Mouse (Mus musculus): Measurements from ENCODE around the gene Mrps16. TPM values are rescaled to one million over a fixed set of nuclear protein-coding genes. Genes with fewer than 3 reads are reported as not detected.

Gene Mrps16
- total RNA-seq (2021) = 100 to 1,000 TPM in 1 of 2 experiments, 10 to 100 TPM in 1; 93.8 to 101 TPM
- long read RNA-seq, experiment 1, transcript Mrps16-202 (3 exons, 801 nt) = minor isoform, 7 of 165 reads
- long read RNA-seq, experiment 1, transcript Mrps16-201 (3 exons, 2,572 nt) = major isoform, 116 of 165 reads
- long read RNA-seq, experiment 1, partial matches to known transcripts = 9 of 165 reads
- long read RNA-seq, experiment 1, other reads (novel, unspliced or antisense) = 33 of 165 reads
- long read RNA-seq, experiment 2, transcript Mrps16-201 (3 exons, 2,572 nt) = major isoform, 86 of 105 reads
- long read RNA-seq, experiment 2, partial matches to known transcripts = 14 of 105 reads
- long read RNA-seq, experiment 2, other reads (novel, unspliced or antisense) = 1 of 105 reads

GRCm38 (mm10) chr14:20393205-20393913 is at the start of gene Mrps16:
Gene Mrps16 (minus strand): TSS chr14:20393634.
- peak; percentile 96 for DNase-seq

DNA sequence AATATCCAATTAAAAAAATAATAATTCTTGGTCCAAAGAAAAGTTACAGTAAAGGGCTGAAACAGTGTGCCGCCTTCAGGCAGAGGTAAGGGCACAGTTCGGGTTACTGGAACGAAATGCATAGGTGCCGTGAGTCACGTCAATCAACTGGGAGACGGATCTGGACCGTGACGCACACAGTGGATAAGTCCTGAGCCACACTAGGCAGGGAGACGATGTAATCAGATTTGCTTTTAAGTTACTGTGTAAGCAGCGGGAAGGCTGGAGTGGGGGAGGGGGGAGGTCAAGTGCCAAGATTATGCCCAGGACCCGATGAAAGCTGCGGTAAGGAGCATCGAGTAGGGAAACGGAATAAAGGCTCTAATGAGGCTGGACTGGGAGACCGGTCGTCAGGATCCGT is 48.8 kb upstream of the Mrps16 start:
- DNase-seq = peak; percentile 9

DNA sequence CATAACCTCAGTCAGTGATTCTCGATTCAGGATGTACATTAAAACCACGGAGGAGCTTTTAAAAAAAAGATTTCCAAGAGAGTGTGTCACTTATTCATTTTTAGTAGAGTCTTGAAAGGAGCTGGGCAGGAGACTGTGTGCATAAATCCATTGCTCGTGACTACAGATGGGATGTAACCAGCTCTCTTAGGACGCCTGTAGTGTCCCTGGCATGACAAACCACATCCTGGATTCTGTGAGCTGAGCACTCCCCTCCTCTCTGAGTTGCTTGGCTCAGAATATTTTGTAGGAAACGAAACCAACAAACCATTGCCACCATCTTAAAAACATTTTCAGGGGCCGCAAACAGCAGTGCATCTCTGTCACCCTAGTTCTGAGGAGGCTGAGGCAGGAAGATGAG is 43.5 kb upstream of the Mrps16 start:
- no peak for DNase-seq

GRCm38 (mm10) chr14:20432420-20432819 is 39.0 kb upstream of the Mrps16 start:
- DNase-seq = no peak

DNA sequence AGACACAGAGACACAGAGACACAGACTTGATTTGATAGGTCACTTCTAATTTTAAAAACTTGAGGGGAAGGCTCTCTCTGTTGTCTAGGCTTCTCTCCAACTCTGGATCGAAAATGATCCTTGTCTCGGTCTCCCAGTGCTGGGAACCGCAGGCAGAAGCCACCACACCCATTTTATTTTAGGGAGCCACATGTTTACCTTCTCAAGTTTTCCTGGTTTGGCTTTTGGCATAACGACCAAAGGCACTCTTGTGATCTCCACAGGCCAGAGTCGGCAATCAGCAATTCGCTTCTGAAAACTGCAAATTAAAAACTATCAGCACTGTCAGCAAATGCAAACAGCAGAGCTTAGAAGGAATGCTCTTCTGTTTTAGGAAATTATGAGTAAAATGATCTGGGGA is 38.3 kb upstream of the Mrps16 start:
- DNase-seq = no peak

DNA sequence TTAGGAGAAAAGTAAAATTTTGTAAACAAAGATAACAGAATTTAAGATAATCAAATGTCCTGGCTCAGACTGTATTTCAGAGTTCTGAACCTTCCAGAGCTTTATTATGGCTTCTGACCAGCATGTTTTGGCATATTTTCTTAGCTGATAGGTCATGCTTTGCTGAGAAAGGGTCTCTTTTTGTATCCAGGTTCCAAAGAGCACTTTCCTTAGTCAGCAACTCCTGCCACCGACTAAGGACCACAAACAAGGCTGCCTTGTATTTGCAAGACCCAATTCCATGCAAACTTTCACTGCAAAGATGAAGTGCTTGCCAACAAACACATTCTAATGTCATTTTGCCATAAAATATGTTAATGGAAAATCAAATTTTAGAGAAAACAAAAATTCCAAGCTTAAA is 36.4 kb upstream of the Mrps16 start:
- DNase-seq = no peak

DNA sequence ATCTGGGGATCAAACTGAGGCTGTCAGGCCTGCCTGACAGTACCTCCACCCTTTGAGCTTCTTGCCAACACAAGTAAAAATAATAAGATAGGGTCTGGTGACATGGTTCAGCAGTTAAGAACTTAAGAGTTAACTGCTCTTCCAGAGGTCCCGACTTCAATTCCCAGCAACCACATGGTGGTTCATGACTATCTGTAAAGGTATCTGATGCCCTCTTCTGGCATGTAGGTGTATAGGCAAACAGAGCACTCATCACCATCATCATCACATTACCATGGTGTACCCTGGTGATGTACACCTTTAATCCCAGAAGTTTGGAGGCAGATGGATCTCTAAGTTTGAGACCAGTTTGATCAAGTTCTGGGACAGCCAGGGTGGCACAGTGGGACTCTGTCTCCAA is 35.2 kb upstream of the Mrps16 start:
- DNase-seq = no peak

- no peak for DNase-seq
Measured at GRCm38 (mm10) chr14:20423046-20423445, 29.6 kb upstream of the Mrps16 start.

GRCm38 (mm10) chr14:20422257-20422656 is 28.8 kb upstream of the Mrps16 start:
- DNase-seq = peak; percentile 6

DNA sequence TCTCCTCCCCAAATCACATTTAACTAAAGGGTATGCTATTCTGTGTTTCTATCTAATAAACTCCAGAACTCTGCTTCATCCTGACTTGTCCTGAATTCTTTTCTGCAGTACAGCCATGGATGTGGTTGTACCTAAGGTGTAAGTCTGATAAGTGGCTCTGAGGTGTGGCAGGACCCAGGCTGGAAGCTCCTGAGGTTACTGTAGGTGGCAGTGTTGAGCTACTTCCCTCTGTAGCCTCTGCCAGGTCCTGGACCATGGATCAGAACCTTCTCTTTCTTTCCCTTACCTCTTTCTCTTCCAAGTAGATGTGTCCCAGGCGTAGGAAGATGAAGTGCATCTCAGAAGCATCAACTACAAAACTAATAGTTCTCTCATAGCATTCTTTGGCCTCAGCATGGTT is 6.6 kb upstream of the Mrps16 start:
- peak; percentile 58 for DNase-seq

DNA sequence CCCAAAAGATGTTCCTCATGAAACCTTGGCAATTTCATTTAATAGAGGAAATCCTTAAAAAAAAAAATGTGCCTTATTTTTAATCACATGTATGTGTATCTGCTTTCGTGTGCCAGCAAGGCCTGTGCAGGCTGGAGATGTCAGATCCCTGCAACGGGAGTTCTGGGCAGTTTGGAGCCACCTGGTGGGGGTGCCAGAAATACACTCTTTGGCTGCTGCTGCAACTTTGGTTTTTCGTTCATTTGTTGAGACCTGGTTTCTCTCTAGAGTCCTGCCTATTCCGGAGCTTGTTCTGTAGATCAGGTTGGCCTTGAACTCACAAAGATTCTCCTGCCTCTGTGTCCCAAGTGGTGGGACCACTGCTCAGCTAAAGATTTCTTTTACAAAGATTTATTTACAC is 5.4 kb upstream of the Mrps16 start:
- peak; percentile 68 for DNase-seq

GRCm38 (mm10) chr14:20397220-20397619 is 3.8 kb upstream of the Mrps16 start:
- DNase-seq = peak; percentile 41

DNA sequence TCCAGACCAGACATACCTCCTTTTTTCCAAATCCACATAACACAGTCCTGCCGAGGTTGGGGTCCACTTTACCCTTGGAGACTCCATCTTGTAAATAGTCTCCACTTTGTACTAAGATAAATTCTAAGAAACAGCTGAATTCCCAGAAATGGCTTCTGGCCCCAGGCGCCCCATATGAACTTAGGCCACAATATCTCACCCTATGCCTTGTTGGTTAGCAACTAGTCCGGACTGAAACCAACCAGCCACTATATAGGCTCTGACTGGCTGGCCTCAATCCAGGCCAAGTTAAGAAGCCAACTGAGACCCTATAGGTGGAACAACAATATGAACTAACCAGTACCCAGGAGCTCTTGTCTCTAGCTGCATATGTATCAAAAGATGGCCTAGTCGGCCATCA is 1.1 kb downstream of the Mrps16 start:
- DNase-seq = no peak

DNA sequence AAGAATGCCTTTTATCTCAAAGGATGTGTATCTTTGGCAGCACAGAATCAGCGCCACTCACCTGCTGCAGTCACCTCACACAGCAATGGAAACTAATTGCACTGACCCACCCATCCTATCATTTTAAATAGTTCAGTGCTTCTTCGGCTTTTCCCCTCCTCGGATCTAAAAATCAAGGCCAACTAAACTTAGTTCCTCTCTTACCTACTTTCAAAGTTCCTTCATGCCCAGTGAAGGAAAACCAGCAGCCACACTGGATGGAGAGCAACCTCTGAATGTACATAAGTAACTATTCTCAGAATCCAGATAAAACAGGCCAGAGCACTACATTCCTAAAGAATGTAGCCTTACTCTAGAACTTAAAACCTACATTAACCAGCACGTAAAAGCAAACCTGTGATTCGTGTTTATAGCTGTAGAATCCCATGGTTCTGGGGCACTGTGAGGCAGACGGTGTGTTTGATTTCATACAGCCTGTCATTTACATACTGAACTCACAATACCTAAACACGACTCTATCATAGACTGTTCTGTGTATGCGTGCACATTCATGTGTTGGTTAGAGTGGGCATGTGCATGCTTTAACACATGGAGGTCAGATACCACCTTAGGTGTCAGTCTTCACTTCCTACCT is 3.9 kb downstream of the Mrps16 start:
- DNase-seq = no peak

DNA sequence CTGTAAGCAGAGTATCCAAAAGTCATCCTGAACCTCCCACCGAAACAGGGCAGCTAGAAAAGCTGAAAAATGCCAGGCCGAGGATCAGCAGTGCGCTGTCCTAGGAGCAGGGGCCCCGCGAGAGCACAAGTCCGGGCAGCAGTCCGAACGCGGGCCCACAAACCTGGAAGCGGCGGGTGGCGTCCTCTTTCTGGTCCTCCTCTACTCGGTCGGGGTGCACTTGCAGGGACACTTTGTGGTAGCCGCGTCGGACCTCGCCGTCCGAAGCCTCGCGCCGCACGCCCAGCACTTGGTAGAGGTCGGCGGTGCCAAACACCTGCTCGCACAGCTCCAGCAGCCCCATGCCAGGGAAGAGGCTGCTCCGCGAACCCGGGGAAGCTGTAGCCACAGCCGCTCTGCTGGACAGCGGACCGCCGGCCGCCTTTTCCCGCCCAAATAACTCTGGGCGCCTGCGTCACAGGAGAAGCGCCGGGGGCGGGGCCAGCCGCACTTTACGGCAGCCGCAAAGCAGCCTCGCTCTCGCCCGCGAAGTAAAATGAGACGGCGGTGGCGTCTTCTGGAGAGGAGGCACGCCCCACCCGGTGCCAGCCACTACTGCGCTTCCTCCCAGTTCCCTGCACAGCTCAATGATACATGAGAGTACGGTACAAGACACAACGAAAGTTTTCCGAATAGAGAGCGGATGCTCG is 4.8 kb downstream of the Mrps16 start, which contains the start of gene Dnajc9:
Gene Dnajc9 (minus strand): TSS at position 470 of the 689 bp plus-strand sequence.
- peak; percentile 98 for DNase-seq

GRCm38 (mm10) chr14:20379753-20380430 is 13.5 kb downstream of the Mrps16 start:
- no peak for DNase-seq

DNA sequence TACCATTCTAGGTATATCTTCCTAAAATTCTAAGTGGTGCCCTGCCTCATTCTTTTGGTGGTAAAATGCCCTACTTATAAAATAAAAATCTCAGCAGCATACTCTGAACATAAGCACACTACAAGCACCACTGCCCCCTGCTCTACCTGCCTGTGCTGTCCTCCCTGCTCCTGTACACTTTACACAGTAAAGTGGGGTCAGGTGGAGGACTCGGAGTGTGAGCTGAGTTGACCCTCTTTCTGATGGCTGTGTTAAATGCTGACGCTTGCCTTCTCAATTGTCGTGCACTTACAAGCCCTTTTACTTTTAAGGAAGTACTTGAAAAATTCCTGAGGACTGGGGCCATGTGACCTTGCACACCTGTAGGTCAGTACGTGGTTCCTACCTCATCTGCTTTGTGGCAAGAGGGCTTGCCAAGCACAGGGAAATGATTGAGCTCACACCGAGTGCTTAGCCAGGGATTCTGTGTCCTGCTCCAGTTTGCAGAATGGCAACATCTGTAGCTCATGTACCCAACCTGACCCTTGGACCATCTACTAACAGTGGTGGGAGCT is 14.3 kb downstream of the Mrps16 start:
- DNase-seq = no peak

DNA sequence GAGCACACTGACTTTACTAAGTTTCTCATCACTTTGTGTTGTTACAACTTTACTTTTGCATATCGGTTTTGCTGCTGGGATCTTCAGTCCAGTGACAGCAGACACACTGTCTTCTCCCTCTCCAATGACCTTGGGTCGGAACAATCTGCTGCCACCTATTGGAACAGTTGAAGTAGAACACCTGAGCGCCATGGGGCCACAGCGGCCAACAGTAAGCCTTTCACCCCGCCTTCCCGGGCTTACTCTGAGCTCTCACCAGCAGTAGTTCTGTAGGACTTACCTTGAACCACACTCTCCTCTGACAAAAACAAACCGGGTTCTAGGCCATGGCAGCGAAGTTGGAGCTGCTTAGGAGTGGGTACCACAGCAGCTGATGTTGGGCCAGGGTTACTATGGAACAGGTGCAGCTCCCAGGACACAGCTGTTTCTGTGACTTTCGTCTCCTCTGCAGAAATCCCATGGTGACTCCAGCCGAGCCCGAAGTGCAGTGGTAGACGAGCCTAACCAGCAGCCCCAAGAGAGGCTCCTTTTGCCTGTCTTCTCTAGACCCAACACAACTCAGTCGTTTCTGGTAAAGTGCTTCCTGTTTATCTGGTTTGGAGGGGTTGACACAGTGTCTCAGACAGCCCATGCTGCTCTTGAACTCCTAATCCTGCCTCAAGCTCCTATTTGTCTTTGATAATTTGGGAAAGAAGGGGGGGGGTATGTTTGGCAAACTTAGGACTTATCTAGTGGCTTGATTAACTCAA is 14.9 kb downstream of the Mrps16 start:
- DNase-seq = peak; percentile 71

GRCm38 (mm10) chr14:20377112-20377521 is 16.3 kb downstream of the Mrps16 start:
- peak; percentile 64 for DNase-seq

DNA sequence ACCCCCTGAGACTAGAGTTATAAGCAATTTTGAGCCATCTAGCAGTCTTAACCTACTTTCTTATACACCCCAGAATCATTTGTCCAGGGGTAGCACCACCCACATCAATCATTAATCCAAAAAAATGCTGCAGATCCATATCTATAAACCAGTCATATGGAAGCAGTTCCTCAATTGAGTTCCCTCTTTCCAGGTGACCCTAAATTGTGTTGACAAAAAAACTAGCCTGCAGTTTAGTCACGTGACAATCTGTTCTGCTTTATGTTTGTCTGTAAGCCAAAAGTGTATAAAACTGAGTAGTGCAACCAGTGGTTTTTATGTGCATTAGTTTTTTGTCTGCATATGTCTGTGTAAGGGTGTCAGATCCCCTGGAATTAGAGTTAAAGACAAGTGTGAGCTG is 21.6 kb downstream of the Mrps16 start:
- DNase-seq = no peak

GRCm38 (mm10) chr14:20370798-20371197 is 22.6 kb downstream of the Mrps16 start:
- no peak for DNase-seq
